Mouse (Mus musculus) forebrain, postnatal 0 days (tissue): ENCODE data around the gene Cenpu. TPM values are rescaled to one million over a fixed set of nuclear protein-coding genes. Genes with fewer than 3 reads are reported as not detected.

Experiments
- ATAC-seq: fragments of 200-750 bp; cut with Nextera tagmentation; 2 replicates; pipeline ENCODE4 v1.8.0; 2017; ENCODE audit warnings: mild to moderate bottlenecking, moderate library complexity
- DNase-seq: peaks from one replicate; pipeline ENCODE4 v3.0.0-alpha.2; 2015
- H3K27ac ChIP-seq: fragments of 300-500 bp; sonication (generic); 2 replicates; pipeline ENCODE4 v1.5.1; 2014; ENCODE audit warnings: low read depth, mild to moderate bottlenecking, antibody characterized with exemption, low read length, moderate library complexity, mixed read lengths
- H3K27me3 ChIP-seq: fragments of 300-500 bp; sonication (generic); 2 replicates; pipeline ENCODE4 v1.6.1; 2014; ENCODE audit warnings: mild to moderate bottlenecking, low read length, mixed read lengths; ENCODE audit not compliant: insufficient read depth
- H3K36me3 ChIP-seq: fragments of 300-500 bp; sonication (generic); 2 replicates; pipeline ENCODE4 v1.6.1; 2014; ENCODE audit warnings: mild to moderate bottlenecking, moderate library complexity; ENCODE audit not compliant: insufficient read depth
- H3K4me1 ChIP-seq: fragments of 300-500 bp; sonication (generic); 2 replicates; pipeline ENCODE4 v1.6.1; 2014; ENCODE audit warnings: antibody characterized with exemption; ENCODE audit not compliant: insufficient read depth
- H3K4me2 ChIP-seq: fragments of 300-500 bp; sonication (generic); 2 replicates; pipeline ENCODE4 v1.6.1; 2014; ENCODE audit warnings: low read depth, mild to moderate bottlenecking, moderate library complexity
- H3K4me3 ChIP-seq: fragments of 300-500 bp; sonication (generic); 2 replicates; pipeline ENCODE4 v1.5.1; 2014; ENCODE audit warnings: low read depth, low read length, mixed read lengths
- H3K9ac ChIP-seq: fragments of 300-500 bp; sonication (generic); 2 replicates; pipeline ENCODE4 v1.6.1; 2014; ENCODE audit warnings: mild to moderate bottlenecking
- H3K9me3 ChIP-seq: fragments of 300-500 bp; sonication (generic); 2 replicates; pipeline ENCODE4 v1.6.1; 2016; ENCODE audit warnings: low read length
- CTCF ChIP-seq: sonication (generic); IDR thresholded peaks from 2 replicates; pipeline ENCODE4 v1.5.1; 2016; ENCODE audit warnings: antibody characterized with exemption, control low read depth, low read depth
- WGBS: fragments of 180-500 bp; shearing (Covaris S2); extraction: QIAGEN DNeasy Blood & Tissue Kit; methylation state at CpG from one replicate; pipeline ENCODE4 v1.1.7; 2014; 5-methylcytosine and 5-hydroxymethylcytosine counted together
- polyA plus RNA-seq: library from polyadenylated mRNA; unstranded; fragments of >200 nt; fragmentation: Nextera tagmentation; extraction: Ambion mirVana; gene quantifications from 2 replicates; pipeline ENCODE4 v1.2.1, GENCODE M21; 2015
- total RNA-seq: library from RNA; depleted of rRNA; stranded (reverse); fragments of >200 nt; gene quantifications from 2 replicates; pipeline ENCODE4 v1.2.3, GENCODE M21; 2014

The Cenpu gene
- total and polyA plus RNA-seq, 2 experiments from 2014 or later: 8.3 to 11.5 TPM

DNA sequence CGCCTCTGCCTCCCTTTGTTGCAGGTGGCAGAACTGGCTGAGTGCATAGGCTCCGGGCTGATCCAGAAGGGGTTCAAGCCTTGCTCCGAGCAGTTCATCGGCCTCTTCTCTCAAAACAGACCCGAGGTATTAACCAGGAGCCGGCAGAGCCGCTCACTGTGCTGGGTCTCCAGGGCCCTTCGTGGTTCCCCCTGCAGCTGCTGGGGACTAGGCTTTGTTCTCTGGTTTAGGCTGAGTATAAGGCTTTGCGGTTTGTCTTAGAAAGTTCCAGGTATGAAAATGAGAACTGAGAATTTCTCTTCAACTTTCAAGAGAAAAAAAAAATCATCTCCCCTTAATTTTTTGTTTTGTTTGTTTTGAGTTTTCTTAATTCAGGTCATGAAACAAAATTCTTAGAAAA is 40.5 kb upstream of the Cenpu start:
- DNase-seq: no peak
- Histone ChIP-seq H3K27me3 (no peaks in the 10 kb centered on the region), H3K36me3 (peaks cover 24% of the 10 kb centered on the region; the same call in 1 of the 2 replicates), H3K4me3 (no peak overlapping the region), H3K9me3 (no peaks in the 10 kb centered on the region), H3K9ac (no peak overlapping the region), H3K4me1 (no peaks in the 10 kb centered on the region), H3K27ac (no peak overlapping the region), H3K4me2 (no peak overlapping the region)
- WGBS: 82% methylated on average over 9 of the region's 9 CpGs
- ATAC-seq: no peak
- no peak for TF ChIP-seq CTCF

DNA sequence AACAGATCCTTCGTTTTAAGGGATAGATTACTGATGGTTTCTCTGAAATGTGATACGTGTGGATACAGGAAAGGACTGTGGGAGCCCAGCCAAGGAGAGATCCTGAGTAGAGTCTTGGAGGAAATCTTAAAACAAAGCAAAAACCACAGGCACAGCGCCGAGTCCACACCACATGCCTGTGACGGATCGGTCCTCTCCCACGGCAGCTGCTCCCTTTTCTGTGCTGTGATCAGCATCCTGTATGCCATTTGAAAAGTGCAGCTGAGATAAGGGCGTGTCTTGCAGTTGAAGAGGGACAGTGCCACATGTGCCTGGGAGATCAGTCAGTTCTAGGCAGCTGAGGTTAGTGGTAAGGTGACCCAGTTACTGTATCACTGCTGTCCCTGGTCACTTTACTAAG is 39.3 kb upstream of the Cenpu start:
- no peaks in the 10 kb centered on the region for H3K27me3 ChIP-seq
- DNase-seq: no peak
- H3K9ac ChIP-seq: no peak overlapping the region
- TF ChIP-seq CTCF: no peak
- WGBS: 63% methylated on average over 8 of the region's 8 CpGs
- no peak overlapping the region for H3K4me2 ChIP-seq
- H3K36me3 ChIP-seq: peaks cover 19% of the 10 kb centered on the region; the same call in 1 of the 2 replicates
- no peaks in the 10 kb centered on the region for H3K9me3 ChIP-seq
- H3K4me1 ChIP-seq: no peaks in the 10 kb centered on the region
- ATAC-seq: no peak
- no peak overlapping the region for H3K27ac ChIP-seq
- no peak overlapping the region for H3K4me3 ChIP-seq

DNA sequence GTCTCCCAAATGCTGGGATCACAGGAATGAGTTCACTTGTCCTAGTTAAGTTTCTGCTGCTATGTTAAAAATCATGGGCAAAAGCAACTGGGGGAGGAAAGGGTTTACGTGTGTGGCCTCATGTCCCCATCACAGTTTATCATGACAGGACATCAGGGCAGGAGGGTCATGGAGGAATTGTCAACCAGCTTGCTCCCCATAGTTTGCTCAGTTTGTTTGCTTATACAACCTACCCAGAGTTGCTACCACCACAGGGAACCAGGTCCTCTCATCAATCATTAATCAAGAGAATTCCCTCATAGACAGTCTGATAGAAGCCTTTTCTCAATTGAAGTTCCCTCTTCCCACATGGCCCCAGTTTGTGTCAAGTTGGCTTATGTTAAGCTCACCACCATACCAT is 37.8 kb upstream of the Cenpu start:
- Histone ChIP-seq H3K9ac (no peak overlapping the region), H3K27ac (no peak overlapping the region), H3K9me3 (no peaks in the 10 kb centered on the region), H3K27me3 (no peaks in the 10 kb centered on the region), H3K4me3 (no peak overlapping the region), H3K36me3 (peaks cover 21% of the 10 kb centered on the region), H3K4me2 (no peak overlapping the region), H3K4me1 (no peaks in the 10 kb centered on the region)
- WGBS: 92% methylated on average over 1 of the region's 1 CpGs
- ATAC-seq (no peak), DNase-seq (no peak)
- TF ChIP-seq CTCF: no peak

DNA sequence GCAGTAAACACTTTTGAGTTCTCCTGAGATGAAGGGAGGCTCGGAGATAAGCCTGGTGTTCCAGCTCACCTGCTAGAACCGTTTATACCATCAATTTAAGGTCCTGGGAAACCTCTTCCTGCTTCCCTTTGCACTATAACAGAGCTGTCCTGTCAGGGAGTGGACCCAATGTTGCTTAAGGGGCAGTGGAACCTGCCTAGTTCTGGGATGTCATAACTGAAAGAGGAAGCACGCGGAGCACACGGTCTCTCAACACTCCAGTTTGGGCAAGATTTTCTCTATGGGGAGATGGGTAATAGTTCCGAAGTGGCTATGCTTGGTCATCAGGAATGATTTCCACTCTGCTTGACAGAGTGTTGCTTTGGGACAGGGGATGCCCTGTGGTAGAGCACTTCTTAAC is 31.2 kb upstream of the Cenpu start:
- Histone ChIP-seq H3K36me3 (peaks cover 12% of the 10 kb centered on the region), H3K9ac (no peak overlapping the region), H3K4me1 (no peaks in the 10 kb centered on the region), H3K4me2 (no peak overlapping the region), H3K4me3 (no peak overlapping the region), H3K27me3 (no peaks in the 10 kb centered on the region), H3K9me3 (no peaks in the 10 kb centered on the region), H3K27ac (no peak overlapping the region)
- DNase-seq (no peak), ATAC-seq (no peak)
- no peak for TF ChIP-seq CTCF
- 92% methylated on average over 6 of the region's 6 CpGs for WGBS

DNA sequence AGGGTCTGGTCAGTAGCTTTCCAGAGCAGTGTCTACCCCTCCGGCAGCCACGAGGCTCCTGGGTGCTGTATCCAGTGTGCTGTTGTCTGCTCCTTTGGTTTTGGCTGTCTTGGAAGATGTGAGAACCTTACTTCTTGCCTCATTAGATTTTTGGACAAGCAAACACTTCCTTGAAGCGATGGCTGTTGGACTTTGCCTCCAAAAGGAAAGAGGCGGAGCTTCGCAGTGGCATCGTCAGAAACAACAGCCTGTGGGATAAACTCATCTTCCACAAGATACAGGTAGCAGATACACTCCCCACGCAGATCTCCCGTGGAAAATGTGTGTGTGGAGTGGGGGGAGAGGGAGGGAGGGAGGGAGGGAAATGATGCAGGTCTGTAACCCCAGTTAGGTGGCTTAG is 25.7 kb upstream of the Cenpu start:
- DNase-seq (no peak), ATAC-seq (no peak)
- TF ChIP-seq CTCF: no peak
- Histone ChIP-seq H3K4me1 (no peaks in the 10 kb centered on the region), H3K9me3 (no peaks in the 10 kb centered on the region), H3K27ac (no peak overlapping the region), H3K4me2 (no peak overlapping the region), H3K4me3 (no peak overlapping the region), H3K9ac (no peak overlapping the region), H3K36me3 (peaks cover 7% of the 10 kb centered on the region), H3K27me3 (no peaks in the 10 kb centered on the region)
- WGBS: 84% methylated on average over 8 of the region's 8 CpGs

DNA sequence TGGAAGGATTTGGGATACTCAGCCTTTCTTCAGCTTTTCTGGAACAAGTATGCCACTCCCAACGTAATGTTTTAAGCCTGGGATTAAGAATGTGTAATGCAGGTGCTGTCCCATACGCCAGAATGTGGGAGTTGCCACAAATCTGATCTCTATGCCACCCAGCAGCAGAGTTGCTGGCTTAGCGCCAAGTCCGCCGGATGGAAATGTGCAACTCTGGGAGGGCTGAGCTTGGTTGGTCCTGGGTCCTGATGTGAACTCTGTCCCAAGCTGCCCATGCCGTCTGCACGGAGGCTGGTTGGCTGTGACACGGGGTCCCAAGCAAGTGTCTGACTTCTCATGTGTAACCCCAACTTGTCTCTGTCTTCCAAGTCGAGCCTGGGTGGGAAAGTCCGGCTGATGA is 25.0 kb upstream of the Cenpu start:
- DNase-seq: no peak
- Histone ChIP-seq H3K4me3 (no peak overlapping the region), H3K4me2 (no peak overlapping the region), H3K27me3 (no peaks in the 10 kb centered on the region), H3K27ac (no peak overlapping the region), H3K9ac (no peak overlapping the region), H3K4me1 (no peaks in the 10 kb centered on the region), H3K9me3 (no peaks in the 10 kb centered on the region), H3K36me3 (peaks cover 7% of the 10 kb centered on the region)
- WGBS: 56% methylated on average over 10 of the region's 10 CpGs
- no peak for TF ChIP-seq CTCF
- ATAC-seq: no peak

DNA sequence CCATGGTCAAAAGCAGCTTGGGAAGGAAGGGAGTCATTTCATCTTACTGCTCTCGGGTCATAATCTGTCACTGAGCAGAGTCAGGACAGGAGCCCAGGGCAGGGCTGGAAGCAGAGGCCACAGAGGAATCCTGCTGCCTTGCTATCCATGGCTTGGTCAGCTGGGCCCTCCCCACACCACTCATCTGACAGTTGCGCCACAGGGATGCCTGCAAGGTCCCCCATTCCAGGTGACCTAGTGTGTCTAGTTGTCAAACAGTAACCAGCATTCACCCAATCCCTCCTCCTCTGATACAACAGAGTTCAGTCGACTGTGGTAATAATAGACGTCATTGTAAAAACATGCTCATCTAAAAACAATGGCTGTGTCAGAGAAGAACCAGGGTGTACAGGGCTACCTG is 22.3 kb upstream of the Cenpu start:
- Histone ChIP-seq H3K9ac (no peak overlapping the region), H3K4me1 (no peaks in the 10 kb centered on the region), H3K4me3 (no peak overlapping the region), H3K36me3 (peaks cover 19% of the 10 kb centered on the region), H3K27ac (no peak overlapping the region), H3K4me2 (no peak overlapping the region), H3K9me3 (no peaks in the 10 kb centered on the region), H3K27me3 (no peaks in the 10 kb centered on the region)
- 79% methylated on average over 4 of the region's 4 CpGs for WGBS
- DNase-seq (no peak), ATAC-seq (no peak)
- TF ChIP-seq CTCF: no peak

DNA sequence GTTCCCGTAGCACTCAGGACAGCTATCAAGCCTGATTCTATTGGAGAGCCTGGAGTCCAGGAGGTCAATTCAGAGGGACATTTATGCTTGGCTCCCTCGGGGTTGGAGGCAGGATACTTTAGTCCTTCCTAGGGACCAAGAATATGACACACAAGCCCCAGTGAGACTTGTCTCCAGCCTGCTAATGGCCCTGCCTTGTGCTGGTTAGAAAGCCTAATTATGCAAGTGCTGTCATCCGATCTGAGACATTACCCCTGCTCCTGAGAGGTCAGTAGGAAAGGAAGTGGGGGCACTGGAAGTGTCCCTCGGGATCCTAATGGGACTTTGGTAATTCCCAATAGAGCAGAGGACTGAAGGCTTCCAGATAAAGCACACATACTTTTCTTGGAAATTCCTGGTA is 21.3 kb upstream of the Cenpu start:
- WGBS: 59% methylated on average over 4 of the region's 4 CpGs
- Histone ChIP-seq H3K9ac (no peak overlapping the region), H3K4me3 (no peak overlapping the region), H3K9me3 (no peaks in the 10 kb centered on the region), H3K4me2 (no peak overlapping the region), H3K27ac (no peak overlapping the region), H3K4me1 (no peaks in the 10 kb centered on the region), H3K36me3 (peaks cover 27% of the 10 kb centered on the region), H3K27me3 (no peaks in the 10 kb centered on the region)
- ATAC-seq (no peak), DNase-seq (no peak)
- no peak for TF ChIP-seq CTCF
